Mouse (Mus musculus) embryonic facial prominence, embryonic 10.5 days (tissue): ENCODE data around the gene Emc9. TPM values are rescaled to one million over a fixed set of nuclear protein-coding genes. Genes with fewer than 3 reads are reported as not detected.

Experiments
- DNase-seq: peaks from one replicate; pipeline ENCODE4 v3.0.0-alpha.2; 2017; ENCODE audit warnings: low spot score
- H3K27ac ChIP-seq: fragments of 300-500 bp; sonication (generic); replicated peaks from 2 replicates; pipeline ENCODE4 v1.5.1; 2016; ENCODE audit warnings: mild to moderate bottlenecking
- H3K27me3 ChIP-seq: fragments of 300-500 bp; sonication (generic); replicated peaks from 2 replicates; pipeline ENCODE4 v1.6.1; 2016; ENCODE audit warnings: low read depth, mild to moderate bottlenecking; ENCODE audit not compliant: poor library complexity, severe bottlenecking
- H3K36me3 ChIP-seq: fragments of 300-500 bp; sonication (generic); replicated peaks from 2 replicates; pipeline ENCODE4 v1.6.1; 2016; ENCODE audit warnings: mild to moderate bottlenecking, moderate library complexity
- H3K4me1 ChIP-seq: fragments of 300-500 bp; sonication (generic); 2 replicates; pipeline ENCODE4 v1.6.1; 2016
- H3K4me3 ChIP-seq: fragments of 300-500 bp; sonication (generic); 2 replicates; pipeline ENCODE4 v1.5.1; 2016; ENCODE audit warnings: mild to moderate bottlenecking, moderate library complexity
- H3K9me3 ChIP-seq: fragments of 300-500 bp; sonication (generic); 2 replicates; pipeline ENCODE4 v1.6.1; 2016; ENCODE audit warnings: mild to moderate bottlenecking
- WGBS: fragments of 180-500 bp; shearing (Covaris S2); methylation state at CpG from one replicate; pipeline ENCODE4 v1.1.7; 2016; 5-methylcytosine and 5-hydroxymethylcytosine counted together
- polyA plus RNA-seq: library from polyadenylated mRNA; unstranded; fragments of >200 nt; fragmentation: Nextera tagmentation; extraction: Ambion mirVana; gene quantifications from 2 replicates; pipeline ENCODE4 v1.2.1, GENCODE M21; 2016

Gene Emc9
- polyA plus RNA-seq, 1 experiment from 2014 or later, result 6.6 TPM

DNA sequence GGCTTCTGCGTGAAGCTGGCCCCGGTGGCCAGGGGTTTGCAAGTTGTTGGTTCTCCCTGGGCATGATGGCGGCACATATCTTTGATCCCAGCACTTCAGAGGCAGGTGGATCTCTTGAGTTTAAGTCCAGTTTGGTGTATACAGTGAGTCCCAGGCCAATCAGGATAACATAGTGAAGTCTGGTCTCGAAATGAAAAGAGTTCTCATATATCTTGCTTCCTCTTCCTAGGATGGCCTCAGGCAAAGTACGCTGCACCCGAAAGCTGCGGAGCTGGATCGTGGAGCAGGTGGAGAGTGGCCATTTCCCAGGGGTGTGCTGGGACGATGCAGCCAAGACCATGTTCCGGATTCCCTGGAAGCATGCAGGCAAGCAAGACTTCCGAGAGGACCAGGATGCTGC is 19.7 kb upstream of the Emc9 start:
- 90% methylated on average over 11 of the region's 11 CpGs for WGBS
- no peak for DNase-seq

DNA sequence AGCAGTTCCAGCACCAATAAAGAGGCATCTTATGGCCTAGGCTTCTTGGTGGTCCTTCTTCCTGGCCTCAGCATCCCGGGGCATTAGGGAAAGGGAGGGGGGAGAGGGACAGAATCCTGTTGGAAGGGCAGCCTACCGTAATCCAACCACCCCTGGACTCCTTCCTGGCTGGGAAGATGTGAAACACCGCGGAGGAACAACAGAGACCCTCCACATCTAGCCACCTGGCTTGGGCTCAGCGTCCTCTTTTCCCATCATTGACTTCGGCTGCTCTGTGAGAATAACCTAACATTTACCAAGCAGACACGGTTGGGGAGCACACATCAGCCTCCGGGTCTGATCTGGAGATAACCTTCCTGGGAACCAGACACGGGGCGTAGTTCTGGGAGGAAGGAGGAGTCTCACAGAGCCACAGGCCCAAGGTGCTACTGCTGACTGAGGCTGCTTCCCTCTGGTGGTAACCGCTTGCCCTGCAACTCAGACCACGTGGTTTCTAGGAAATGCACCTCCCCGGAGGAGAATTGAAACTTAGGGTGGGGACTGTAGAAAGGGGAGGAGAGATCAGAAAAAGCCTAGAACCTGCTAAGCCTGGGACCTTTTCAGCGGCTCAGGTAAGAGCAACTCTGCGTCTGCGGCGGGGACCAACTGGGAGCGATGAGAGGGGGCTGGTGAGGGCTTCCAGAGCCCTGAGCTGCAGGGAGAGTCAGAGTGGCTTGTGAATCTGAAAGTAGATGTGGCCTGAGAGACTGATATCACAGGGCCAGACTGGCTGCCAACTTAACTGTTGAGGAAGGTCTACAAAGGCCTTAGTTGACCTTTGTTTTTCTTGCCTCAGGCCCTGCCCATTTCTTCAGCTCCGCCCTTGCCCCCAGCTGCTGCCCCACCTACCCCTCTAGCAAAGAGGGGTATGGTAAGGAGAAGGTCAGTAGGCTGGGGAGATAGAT is 18.8 kb upstream of the Emc9 start:
- peak; percentile 87 for DNase-seq
- Histone ChIP-seq H3K9me3 (no peaks in the 10 kb centered on the region), H3K4me3 (peak overlapping the region; percentile 46), H3K27ac (peak overlapping the region; percentile 74), H3K4me1 (peaks cover 20% of the 10 kb centered on the region), H3K36me3 (peaks cover 95% of the 10 kb centered on the region), H3K27me3 (no peaks in the 10 kb centered on the region)
- WGBS, result 19% methylated on average over 19 of the region's 19 CpGs

More for the DNA sequence above, 19.7 kb upstream of the Emc9 start:
- Histone ChIP-seq H3K4me3 (peak overlapping the region; percentile 46; the same call in 1 of the 2 replicates), H3K27ac (no peak overlapping the region), H3K4me1 (peaks cover 20% of the 10 kb centered on the region), H3K27me3 (no peaks in the 10 kb centered on the region), H3K9me3 (no peaks in the 10 kb centered on the region), H3K36me3 (peaks cover 95% of the 10 kb centered on the region)

DNA sequence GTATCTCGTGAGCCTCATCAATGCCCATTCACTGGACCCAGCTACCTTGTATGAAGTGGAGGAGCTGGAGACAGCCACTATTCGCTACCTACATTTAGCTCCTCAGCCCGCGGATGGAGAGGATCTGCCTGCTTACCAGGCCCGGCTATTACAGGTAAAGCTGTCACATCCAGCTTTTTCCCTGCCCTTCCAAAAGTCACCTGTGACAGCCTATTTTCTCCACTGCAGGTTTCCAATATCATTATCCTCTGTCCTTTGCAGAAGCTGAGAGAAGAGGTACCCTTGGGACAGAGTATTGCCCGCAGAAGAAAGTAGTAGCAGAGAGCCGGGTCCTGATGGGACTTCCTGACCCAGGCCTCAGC is 18.1 kb upstream of the Emc9 start, which contains the start of gene Irf9:
Gene Irf9 (plus strand): TSS at position 301 of the 362 bp plus-strand sequence.
- peaks cover 20% of the 10 kb centered on the region for H3K4me1 ChIP-seq
- WGBS, result 89% methylated on average over 7 of the region's 7 CpGs
- no peak for DNase-seq
- peak within 1 kb of the TSS; percentile 46 for H3K4me3 ChIP-seq
- no peaks in the 10 kb centered on the region for H3K9me3 ChIP-seq
- no peaks in the 10 kb centered on the region for H3K27me3 ChIP-seq
- peak within 1 kb of the TSS; percentile 74 for H3K27ac ChIP-seq
- peaks cover 95% of the 10 kb centered on the region for H3K36me3 ChIP-seq

DNA sequence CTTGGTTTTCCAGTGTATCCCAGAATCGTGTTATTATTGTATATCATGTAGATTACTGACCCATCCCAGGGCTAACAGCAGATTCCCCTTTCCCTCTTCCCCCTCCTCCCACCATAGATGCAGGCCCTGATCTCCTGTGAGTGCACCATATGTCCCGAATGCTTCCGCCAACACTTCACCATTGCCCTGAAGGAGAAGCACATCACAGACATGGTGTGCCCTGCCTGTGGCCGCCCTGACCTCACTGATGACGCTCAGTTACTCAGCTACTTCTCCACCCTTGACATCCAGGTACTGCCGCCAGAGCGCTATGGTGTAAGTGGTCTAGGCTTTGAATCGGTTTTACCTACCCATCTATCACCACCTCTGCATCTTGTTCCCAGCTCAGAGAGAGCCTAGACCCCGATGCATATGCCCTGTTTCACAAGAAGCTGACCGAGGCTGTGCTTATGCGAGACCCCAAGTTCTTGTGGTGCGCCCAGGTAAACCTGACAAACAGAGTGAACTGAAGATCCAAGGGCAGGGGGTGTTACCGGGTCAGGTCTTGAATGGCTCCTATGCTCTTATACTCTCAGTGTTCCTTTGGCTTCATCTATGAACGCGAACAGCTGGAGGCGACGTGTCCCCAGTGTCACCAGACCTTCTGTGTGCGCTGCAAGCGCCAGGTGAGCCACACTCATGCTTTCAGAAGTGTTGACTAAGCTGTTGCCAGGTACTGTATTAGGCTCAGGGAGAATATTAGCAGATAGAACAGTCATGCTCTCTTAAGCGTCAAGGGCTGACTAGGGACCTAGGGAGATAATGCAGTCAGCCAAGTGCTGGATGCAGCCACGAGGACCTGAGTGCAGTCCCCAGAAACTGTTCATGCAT is 13.7 kb upstream of the Emc9 start:
- H3K27me3 ChIP-seq, result no peaks in the 10 kb centered on the region
- no peak for DNase-seq
- no peak overlapping the region for H3K27ac ChIP-seq
- no peak overlapping the region for H3K4me3 ChIP-seq
- no peaks in the 10 kb centered on the region for H3K9me3 ChIP-seq
- H3K36me3 ChIP-seq, result peaks cover 100% of the 10 kb centered on the region
- 94% methylated on average over 21 of the region's 21 CpGs for WGBS
- H3K4me1 ChIP-seq, result peaks cover 10% of the 10 kb centered on the region

DNA sequence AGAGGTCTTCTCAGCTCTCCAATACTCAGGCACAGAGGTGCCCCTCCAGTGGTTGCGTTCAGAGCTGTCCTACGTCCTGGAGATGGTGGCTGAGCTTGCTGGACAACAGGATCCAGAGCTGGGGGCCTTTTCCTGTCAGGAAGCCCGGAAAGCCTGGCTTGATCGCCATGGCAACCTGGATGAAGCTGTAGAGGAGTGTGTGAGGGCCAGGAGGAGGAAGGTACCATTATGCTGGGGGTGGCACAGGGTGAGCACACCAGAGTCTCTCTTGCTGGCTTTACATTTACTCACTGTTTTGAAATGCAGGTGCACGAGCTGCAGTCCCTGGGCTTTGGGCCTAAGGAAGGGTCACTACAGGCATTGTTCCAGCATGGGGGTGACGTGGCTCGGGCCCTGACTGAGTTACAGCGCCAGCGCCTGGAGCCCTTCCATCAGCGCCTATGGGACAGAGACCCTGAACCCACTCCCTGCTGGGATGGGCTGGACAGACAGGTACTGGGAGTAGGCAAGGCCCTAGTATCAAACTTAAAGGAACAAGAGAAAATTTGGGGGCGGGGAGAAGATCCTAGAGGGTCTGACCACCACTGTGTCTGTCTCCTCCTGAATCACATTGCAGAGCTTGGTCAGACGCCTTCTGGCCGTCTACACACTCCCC is 11.1 kb upstream of the Emc9 start:
- H3K4me1 ChIP-seq, result peaks cover 18% of the 10 kb centered on the region
- H3K27ac ChIP-seq, result no peak overlapping the region
- 86% methylated on average over 13 of the region's 13 CpGs for WGBS
- no peak overlapping the region for H3K4me3 ChIP-seq
- peaks cover 82% of the 10 kb centered on the region for H3K36me3 ChIP-seq
- DNase-seq, result no peak
- H3K27me3 ChIP-seq, result no peaks in the 10 kb centered on the region
- H3K9me3 ChIP-seq, result no peaks in the 10 kb centered on the region

DNA sequence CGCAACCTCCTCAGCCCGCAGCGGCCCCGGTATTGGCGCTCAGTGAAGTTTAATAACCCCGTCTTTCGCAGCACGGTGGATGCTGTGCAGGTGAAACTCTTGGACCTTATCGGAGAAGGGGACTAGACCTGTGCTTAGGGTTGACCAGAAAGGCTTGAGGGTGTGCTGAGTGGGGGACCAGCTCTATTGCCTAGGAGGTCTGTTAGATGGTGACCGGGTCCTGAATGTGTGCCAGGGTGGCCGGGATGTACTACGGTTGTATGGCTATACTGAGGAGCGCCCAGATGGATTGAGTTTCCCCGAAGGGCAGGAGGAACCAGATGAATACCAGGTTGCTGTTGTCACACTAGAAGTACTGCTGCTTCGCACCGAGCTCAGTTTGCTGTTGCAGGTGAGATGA is 7.1 kb upstream of the Emc9 start:
- H3K4me3 ChIP-seq, result peak overlapping the region; percentile 70
- 8% methylated on average over 16 of the region's 16 CpGs for WGBS
- H3K9me3 ChIP-seq, result no peaks in the 10 kb centered on the region
- peaks cover 64% of the 10 kb centered on the region for H3K36me3 ChIP-seq
- H3K4me1 ChIP-seq, result peaks cover 28% of the 10 kb centered on the region
- no peaks in the 10 kb centered on the region for H3K27me3 ChIP-seq
- DNase-seq, result peak; percentile 18
- peak overlapping the region; percentile 92 for H3K27ac ChIP-seq

DNA sequence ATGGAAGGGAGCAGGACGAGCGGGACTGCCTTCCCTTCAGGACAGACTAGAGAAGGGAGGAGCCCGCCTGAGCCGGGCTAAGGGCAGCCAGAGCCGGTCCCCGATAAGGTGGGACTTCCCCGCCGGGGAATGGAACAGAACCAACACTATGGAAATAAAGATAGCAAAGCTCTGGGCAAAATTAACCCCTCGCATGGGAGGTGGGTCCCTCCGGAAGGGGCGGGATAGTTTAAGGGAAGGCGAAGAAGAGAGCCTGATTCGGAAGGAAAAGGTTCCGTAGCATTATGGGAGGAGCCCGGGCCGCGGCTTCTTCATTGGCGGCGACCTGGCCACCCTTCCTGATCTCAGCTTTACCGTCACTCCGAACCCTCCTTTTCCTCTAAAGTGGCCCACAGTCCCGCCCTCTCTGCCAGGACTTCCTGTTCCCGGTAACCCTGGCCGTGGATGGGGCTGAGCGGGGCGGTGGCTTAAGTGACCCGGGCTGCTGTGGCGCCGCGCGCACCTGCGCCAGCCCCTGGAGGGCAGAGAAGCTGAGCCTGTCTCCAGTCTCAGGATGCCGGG is 6.3 kb upstream of the Emc9 start, which contains the start of gene Rnf31:
Gene Rnf31 (plus strand): TSS at position 378 of the 561 bp plus-strand sequence.
- no peaks in the 10 kb centered on the region for H3K9me3 ChIP-seq
- under 1% methylated on average over 33 of the region's 33 CpGs for WGBS
- peak; percentile 94 for DNase-seq
- peaks cover 28% of the 10 kb centered on the region for H3K4me1 ChIP-seq
- peak within 1 kb of the TSS; percentile 92 for H3K27ac ChIP-seq
- peak within 1 kb of the TSS; percentile 70 for H3K4me3 ChIP-seq
- no peaks in the 10 kb centered on the region for H3K27me3 ChIP-seq
- H3K36me3 ChIP-seq, result peaks cover 60% of the 10 kb centered on the region

DNA sequence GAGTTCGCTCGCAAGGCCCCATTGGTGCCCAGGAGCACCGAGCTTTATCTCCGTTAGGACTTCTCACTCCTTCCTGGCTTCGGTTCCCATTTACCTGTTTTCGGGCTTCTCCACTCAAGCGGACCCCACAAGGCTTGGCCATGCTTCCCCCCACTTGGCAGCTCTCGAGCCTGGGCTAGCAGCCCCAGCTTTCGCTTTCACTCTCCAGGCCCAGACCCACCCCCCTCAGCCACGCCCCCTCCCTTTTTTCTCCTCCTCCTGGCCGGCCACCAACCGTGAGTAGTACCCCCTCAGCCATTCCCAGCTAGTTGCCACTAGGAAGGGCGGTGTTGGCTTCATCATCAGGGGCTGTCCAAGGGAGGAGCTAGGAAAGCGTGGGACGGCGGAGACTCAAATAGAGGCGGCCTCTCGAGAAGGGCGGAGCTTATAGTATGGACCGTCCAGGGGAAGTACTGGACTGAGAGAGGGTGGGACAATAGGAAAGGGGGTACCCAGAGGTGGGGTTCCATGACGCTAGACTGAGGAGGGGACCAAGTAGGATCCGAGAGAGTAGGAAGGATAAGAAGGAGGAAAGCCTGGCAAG is 5.7 kb upstream of the Emc9 start, which contains the start of gene Psme2:
Gene Psme2 (minus strand): TSS at position 366 of the 583 bp plus-strand sequence.
- no peaks in the 10 kb centered on the region for H3K9me3 ChIP-seq
- H3K36me3 ChIP-seq, result peaks cover 55% of the 10 kb centered on the region
- WGBS, result 2% methylated on average over 22 of the region's 22 CpGs
- peaks cover 28% of the 10 kb centered on the region for H3K4me1 ChIP-seq
- H3K27ac ChIP-seq, result peak within 1 kb of the TSS; percentile 92
- peak; percentile 95 for DNase-seq
- peak within 1 kb of the TSS; percentile 70 for H3K4me3 ChIP-seq
- H3K27me3 ChIP-seq, result no peaks in the 10 kb centered on the region

DNA sequence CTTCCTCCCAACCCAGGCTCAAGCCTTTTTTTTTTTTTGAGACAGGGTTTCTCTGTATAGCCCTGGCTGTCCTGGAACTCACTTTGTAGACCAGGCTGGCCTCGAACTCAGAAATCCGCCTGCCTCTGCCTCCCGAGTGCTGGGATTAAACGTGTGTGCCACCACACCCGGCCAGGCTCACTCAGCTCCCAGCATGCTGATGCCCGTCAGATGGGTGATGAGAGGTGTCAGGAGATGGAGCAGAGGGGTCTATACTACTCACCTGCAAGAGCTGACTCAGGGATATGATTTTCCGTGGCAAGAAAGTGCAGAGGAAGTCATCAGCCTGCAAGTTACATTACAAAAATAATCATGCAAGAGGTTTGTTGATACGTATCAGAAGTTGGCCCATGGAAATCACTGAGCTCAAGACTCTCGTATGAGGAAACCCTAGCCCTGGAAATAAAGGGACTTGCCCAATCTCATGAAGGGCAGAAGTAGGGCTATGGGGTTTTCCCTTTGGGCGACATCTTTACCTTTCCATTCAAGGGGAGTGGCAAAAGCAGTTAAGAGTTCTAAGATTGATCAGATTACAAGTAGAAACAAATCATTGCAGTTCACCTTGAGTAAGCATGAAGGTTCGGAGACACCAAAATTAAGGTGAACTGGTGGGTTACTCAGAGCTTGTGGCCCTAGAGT is 4.8 kb upstream of the Emc9 start:
- Histone ChIP-seq H3K4me1 (peaks cover 36% of the 10 kb centered on the region), H3K27me3 (peaks cover 2% of the 10 kb centered on the region; the same call in 1 of the 2 replicates), H3K9me3 (no peaks in the 10 kb centered on the region), H3K4me3 (peak overlapping the region; percentile 70), H3K27ac (peak overlapping the region; percentile 92; the same call in 1 of the 2 replicates), H3K36me3 (peaks cover 45% of the 10 kb centered on the region)
- DNase-seq, result no peak
- 90% methylated on average over 11 of the region's 11 CpGs for WGBS

DNA sequence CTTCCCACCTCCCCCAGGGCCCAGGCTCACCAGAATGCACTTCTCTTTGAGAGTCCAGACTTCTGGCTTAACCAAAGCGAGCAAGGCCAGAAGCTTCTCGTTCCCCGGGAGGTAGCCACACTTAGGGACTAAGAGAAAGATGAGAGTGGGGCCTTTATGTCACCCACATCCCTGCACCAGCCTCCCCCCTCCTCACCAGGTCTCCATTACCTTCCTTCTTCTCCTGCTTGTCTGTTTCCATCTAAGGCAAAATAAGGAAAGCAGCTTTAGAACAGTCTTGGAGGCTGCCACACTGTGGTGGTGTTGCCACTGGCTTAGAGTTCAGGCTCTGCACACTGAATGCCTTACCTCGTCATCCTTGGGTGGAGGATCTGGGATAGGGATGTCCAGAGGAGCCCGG is 4.2 kb upstream of the Emc9 start:
- Histone ChIP-seq H3K4me3 (no peak overlapping the region), H3K9me3 (no peaks in the 10 kb centered on the region), H3K36me3 (peaks cover 39% of the 10 kb centered on the region), H3K4me1 (peaks cover 42% of the 10 kb centered on the region), H3K27ac (no peak overlapping the region), H3K27me3 (peaks cover 9% of the 10 kb centered on the region)
- no peak for DNase-seq
- WGBS, result 90% methylated on average over 5 of the region's 5 CpGs

DNA sequence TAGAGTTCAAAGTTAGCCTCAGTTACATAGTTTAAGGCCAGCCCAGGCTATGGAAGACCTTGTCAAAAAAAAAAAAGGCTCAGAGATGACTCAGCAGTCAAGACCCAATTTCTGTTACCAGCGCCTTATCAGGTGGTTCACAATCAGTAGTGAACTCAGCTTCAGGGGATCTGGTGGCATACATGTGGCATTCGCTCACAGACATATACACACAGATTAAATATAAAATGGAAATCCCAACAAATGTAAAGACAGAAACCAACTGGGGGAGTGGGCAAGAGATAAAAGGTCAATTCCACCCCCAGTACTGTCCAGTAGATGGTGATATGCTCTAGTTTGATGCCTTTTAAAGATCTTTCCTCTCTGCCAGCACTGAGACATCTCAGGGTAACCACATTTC is 1.0 kb upstream of the Emc9 start:
- DNase-seq, result no peak
- Histone ChIP-seq H3K27me3 (peaks cover 15% of the 10 kb centered on the region), H3K27ac (no peak overlapping the region), H3K4me3 (no peak overlapping the region), H3K36me3 (peaks cover 36% of the 10 kb centered on the region), H3K4me1 (peaks cover 24% of the 10 kb centered on the region), H3K9me3 (no peaks in the 10 kb centered on the region)
- WGBS, result 85% methylated on average over 2 of the region's 2 CpGs
